Mouse (Mus musculus): ENCODE measurements around the gene Eef2. TPM values are rescaled to one million over a fixed set of nuclear protein-coding genes. Genes with fewer than 3 reads are reported as not detected.

Gene Eef2
- 1,000 to 10,000 TPM; 1,077 to 1,083 TPM for total RNA-seq (2021)

DNA sequence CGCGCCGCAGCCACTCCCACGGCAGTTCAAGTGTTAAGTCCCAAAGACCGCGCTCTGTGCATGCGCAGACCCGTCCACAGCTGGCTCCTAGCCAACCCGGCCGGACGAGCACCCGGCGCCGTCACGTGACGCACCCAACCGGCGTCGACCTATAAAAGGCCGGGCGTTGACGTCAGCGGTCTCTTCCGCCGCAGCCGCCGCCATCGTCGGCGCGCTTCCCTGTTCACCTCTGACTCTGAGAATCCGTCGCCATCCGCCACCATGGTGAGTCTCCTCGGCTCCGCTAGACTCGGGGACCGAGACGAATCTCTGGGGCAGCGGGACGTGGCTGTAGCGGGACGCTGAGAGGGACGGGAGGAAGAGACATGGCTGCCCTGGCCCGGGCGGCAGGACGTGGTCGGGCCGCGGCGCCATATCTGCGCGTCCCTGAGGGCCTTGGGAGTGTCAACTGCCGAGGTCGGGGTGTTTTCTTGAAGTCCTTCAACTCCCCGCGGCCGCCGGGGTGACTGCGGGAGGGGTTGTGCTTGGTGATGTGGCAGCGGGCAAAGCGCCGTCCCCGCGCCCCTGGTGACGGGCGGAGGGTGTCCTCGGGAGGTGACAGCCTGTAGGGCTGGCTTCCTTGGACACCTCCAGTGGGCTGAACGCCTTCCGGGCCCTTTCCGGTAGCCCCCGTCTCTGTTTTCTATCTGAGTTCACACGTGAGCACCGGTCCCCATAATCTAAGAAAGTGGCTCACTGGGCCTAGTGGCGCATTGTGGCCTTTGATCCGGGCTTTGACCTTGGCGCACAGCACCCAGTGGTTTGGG is at the start of gene Eef2:
Gene Eef2 (plus strand): TSS at position 166 of the 806 bp plus-strand sequence.
- intact Hi-C loops (cut with DNase I), result no loop called here
- peak; percentile 98 to 100 for DNase-seq (ENCODE audit: extremely low spot score in 1 of 2, low spot score in 2 of 2)

DNA sequence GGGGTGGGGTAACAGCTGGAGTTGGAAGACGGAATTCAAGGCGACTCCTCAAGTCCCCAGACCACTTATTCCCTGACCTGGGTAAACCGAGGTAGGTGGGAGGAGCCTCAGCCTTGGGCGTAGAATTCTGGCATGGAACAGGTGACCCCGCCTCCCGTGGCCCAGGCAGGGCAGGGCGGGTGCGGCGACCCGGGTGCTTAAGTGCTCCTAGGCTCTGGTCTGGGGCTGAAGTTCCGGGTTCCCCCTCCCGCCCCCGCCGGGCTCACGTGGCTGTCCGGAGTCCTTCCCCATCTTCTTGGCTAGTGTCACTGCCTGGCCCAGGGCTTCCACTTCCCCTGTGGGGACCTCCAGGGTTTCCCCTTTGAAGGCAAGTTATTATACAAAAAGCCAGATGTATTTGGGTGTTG is 42.2 kb upstream of the Eef2 start:
- intact Hi-C loops (cut with DNase I), result no loop called here
- DNase-seq (ENCODE audit: extremely low spot score in 1 of 2, low spot score in 2 of 2), result peak in 1 of 2 experiments; percentile 81

DNA sequence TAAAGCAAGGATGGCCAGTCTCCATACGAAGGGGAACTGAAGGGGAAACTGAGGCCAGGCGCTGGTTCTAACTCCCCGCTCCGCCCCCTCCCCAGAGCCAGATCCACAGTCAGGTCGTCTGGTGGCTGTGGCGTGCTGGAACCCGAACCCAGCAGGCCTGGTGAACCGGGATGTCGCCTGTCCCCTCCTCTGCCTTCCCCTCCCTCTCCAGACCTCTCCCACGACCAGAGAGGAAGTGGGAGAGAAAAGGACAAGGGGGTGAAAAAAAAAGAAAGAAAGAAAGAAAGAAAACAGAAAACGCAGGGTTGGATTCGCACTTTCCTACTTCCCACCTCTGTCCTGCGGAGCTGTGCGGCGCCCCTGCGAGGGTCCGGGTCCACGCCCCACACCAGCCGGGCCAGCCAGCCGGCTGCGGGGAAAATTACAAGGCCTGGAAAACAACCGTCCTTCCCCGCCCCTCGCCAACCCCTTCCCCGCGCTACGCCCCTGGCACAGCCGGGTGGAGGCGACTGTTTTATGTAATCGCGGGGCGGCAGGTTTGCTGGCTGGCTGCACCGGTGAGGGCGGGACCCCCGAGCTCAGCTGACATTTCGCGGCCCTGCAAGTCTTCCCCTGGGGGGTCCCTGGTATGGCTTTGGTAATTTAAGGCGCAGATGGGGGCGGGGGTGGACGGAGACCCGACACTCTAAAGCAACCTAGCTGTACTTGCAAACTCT is 41.3 kb upstream of the Eef2 start, which contains the start of gene Zbtb7a:
Gene Zbtb7a (plus strand): TSS at position 255 of the 716 bp plus-strand sequence.
- peak in 1 of 2 experiments; percentile 72 for DNase-seq (ENCODE audit: extremely low spot score in 1 of 2, low spot score in 2 of 2)
- intact Hi-C loops (cut with DNase I), result no loop called here

DNA sequence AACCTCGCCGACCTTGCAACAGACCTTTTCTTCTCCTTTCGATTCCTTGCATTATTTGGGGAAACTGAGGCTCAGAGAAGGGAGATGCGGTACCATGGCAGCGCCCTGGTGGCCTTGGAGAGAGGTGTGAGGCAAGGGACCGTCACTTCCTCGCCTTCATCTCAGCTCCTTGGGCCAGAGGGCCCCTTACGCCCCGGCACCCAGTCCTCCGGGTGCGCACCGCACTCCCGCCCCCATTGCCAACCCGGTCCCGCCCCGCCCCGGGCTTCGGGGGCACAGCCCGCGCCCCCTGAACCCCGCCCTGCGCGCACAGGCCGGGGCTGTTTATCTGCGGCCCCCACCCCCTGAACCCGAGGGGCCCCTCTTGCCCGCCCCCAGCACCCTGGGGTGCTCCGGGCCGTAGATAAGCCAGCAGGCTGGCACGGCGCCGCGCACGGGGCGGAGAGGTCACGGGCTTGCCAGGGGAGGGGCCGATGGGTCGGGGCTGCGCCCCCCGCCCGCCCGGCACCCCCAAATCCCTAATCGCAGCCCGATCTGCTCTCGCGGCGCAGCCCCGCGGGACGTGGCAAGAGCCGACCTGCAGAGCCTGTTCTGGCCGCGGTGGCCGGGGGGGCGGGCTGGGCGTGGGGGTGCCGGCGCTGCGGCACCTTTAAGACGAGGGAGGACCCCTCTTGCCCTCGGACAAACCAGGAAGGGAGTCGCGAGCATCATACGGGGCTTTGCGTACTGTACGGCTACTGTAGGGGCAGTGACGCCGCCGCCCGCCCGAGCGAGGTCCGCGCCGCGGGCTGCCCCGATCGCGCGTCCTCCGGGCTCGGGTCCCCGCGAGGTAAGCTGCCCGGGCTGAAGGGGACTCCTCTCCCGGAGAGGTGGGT is 40.4 kb upstream of the Eef2 start:
- intact Hi-C loops (cut with DNase I), result no loop called here
- peak; percentile 69 to 89 for DNase-seq (ENCODE audit: extremely low spot score in 1 of 2, low spot score in 2 of 2)

DNA sequence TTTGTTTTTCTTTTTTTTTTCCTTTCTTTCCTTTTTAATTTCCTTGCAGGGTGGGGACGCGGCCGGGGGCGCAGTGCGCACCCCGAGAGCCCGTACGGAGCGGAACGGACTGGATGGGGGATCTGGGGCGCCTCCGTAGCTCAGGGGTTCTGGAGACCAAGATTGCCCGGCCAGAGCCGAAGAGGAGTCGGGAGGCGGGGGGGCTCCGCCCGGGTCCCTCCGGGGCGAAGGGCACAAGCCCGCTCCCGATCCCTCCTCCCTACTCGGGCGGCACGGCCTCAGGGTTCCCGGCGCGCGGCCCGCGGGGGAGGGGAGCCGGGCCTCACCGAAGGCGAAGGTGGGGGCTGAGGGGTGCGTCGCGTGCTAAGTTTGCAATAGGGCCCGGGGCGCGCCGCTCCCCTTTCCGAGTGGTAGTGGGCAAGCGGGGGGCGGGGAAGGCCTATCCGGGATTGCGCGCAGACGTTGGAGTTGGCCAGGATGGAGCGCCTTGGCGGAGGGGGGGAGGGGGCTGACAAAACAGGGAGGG is 39.7 kb upstream of the Eef2 start:
- no peak for DNase-seq (ENCODE audit: extremely low spot score in 1 of 2, low spot score in 2 of 2)
- intact Hi-C loops (cut with DNase I), result no loop called here

DNA sequence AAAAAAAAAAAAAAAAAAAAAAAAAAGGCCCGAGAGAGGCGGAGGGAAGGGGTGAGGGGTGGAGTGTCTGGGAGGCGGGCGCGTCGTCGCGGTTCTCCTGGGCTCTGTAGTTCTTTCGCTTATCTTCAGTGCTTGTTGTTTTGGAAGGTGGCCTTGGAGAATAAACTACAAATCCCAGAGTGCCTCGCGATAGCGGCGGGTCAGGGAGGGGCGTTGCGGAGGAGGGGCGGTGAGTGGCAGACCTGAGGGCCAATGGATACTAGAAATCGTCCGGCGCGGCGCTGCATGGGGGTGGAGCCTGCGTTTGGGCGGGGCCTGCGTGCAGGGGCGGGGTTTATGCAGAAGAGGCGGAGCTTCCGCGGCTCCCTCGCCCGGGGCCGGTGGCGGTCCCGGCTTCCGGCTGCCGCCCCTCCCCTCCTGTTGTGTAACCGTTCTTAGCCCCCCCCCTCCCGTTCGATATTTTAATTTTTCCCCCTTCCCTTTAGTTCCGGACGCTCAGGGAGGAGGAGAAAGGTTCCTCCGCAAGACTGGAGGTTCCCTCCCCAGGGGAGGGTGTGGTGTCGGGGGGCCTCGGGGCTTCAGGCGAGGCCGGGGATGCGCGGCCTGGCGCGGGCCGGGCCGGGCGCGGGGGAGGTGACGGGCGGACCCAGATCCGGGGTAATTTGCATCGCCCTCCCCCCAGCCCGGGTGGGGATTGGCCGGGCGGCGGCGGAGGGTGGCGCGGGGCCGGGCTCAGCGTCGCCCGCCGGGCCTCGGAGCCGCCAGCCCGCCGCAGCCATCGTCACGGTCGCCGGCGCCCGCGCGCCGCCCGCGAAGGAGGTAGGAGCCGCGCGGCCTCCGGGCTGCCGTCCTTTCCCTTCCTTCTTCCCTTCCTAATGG is 38.9 kb upstream of the Eef2 start:
- intact Hi-C loops (cut with DNase I), result no loop called here
- peak; percentile 98 to 99 for DNase-seq (ENCODE audit: extremely low spot score in 1 of 2, low spot score in 2 of 2)

DNA sequence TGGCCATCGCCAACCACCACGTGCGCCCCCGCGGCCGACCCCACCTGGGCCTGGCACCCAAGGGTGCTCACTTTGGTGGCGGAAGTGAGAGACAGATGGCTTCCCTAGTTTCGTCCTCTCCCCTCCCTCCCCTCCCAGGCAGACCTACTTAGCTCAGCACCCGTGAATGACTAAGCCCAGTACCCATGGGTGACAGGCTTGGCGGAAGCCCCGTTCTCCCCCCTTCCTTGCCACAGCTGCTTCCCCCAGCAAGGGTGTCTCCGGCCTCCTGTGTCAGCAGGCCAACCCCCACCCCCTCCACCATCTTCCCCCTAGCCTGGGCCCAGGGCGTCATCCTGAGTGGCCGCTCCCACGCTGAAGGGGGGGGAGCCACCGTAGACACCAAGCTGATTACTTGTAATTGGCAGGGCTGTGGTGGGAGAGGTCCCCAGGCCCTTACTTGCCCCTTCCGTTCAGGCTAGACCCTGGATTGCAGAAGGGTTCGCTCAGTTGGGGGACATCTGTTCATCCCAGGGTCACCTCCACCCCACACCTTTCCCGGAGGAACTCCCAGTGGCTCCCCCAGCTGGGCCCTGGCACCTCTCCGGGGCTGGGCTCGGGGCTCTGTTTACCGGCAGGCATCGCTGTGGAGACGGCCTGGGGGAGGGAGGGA is 38.2 kb upstream of the Eef2 start:
- intact Hi-C loops (cut with DNase I), result no loop called here
- DNase-seq (ENCODE audit: extremely low spot score in 1 of 2, low spot score in 2 of 2), result peak in 1 of 2 experiments; percentile 73

DNA sequence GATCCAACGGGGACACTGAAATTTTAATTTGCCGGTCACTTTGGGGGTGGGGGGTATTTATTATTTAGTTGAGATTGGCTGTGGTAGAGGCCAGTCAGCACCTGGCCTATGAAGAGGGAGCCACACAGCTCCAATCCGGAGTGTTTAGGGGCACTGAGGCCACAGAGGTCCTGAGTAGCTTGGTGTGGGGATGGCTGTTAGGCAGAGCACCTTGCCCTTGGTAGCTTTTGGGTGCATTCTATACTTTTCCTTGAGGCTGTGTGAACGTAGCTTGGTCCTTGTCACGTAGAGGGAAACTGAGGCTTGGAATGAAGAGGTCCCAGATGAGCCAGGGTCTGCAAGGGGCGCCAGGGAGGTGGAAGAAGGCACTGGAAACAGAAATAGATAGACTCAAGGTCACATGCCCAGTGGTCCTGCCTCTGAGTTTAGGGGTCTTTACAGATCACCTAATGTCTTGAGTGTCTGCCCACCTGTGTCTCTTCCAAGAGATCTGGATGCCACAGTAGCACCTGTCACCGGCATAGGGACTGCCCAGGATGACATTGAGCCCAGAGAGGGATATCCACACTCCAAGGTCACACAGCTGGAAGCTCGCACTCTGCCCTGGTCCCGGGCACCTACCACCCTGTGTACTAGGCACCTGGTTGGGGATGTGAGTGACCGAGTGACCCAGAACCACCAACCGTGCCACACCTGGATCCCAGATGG is 37.5 kb upstream of the Eef2 start:
- intact Hi-C loops (cut with DNase I), result no loop called here
- no peak for DNase-seq (ENCODE audit: extremely low spot score in 1 of 2, low spot score in 2 of 2)

DNA sequence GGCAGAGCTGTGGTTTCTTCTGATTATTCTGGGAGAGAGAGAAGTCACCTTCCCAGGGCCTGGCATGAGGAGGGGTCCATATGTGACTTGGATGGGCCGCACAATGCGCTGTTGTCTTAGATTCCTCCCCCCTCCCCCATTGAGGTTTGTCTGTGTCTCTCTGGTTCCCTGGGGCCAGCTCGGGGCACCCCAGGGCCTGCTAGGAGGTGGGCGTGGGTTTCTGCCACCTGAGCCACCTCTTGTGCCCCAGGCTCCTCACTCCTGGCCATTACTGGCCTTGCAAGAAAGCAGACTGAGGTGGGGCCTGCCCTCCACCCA is 36.9 kb upstream of the Eef2 start:
- intact Hi-C loops (cut with DNase I), result no loop called here

DNA sequence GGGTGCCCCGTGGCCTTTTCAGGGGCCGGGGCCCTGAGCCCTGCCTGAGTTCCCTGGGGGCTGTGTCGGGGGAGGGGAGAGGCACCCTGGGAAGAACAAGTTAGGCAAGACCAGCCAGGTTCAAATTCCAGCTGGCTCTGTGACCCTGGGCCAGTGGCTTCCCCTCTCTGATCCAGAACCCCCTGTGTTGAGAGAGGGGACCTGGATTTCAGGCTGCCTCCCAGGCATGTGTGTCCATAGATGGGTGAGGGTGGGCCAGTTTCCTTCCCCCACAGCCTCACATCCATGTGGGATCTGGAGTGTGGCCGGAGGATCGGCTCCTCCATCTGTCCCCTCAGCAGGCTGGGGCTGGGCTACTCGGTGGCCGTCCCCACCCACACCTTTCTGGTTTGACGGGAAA is 36.4 kb upstream of the Eef2 start:
- intact Hi-C loops (cut with DNase I), result no loop called here
- DNase-seq (ENCODE audit: extremely low spot score in 1 of 2, low spot score in 2 of 2), result peak in 1 of 2 experiments; percentile 59

More for the DNA sequence above, 36.9 kb upstream of the Eef2 start:
- DNase-seq (ENCODE audit: extremely low spot score in 1 of 2, low spot score in 2 of 2), result no peak

DNA sequence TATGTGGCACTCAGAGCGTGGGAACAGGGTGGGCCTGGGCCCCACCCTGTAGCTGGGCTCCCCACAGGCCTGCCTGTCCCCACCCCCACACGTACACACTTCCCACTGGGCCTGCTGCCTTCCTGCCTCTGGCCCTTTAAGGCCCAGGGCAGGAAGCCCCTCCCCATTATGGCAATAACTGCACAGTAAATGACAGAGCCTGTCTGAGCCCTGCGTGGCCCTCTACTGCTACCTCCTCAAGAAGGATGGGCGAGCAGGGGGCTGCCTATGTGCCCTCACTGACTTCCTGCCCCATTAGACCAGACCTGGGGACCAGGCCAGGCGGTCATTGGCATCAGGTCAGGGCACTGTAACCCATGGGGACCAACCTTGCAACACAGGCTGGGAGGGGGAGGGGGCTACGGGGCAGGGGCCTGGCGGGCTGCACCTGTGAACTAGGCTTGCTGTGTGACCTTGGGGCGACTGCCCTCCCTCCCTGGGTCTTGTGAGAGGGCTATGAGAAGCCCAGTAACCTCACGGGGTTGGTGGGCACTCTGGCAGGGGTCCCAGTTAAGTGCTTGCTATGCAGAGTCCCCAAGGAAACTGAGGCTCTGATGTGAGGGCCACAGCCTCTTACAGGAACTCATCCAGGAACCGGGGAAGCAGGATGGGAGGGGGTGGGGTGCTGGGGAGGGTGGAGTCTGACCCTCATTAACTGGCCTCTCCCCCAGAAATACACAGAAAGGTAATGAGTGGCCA is 35.5 kb upstream of the Eef2 start:
- intact Hi-C loops (cut with DNase I), result no loop called here
- peak in 1 of 2 experiments; percentile 69 for DNase-seq (ENCODE audit: extremely low spot score in 1 of 2, low spot score in 2 of 2)

DNA sequence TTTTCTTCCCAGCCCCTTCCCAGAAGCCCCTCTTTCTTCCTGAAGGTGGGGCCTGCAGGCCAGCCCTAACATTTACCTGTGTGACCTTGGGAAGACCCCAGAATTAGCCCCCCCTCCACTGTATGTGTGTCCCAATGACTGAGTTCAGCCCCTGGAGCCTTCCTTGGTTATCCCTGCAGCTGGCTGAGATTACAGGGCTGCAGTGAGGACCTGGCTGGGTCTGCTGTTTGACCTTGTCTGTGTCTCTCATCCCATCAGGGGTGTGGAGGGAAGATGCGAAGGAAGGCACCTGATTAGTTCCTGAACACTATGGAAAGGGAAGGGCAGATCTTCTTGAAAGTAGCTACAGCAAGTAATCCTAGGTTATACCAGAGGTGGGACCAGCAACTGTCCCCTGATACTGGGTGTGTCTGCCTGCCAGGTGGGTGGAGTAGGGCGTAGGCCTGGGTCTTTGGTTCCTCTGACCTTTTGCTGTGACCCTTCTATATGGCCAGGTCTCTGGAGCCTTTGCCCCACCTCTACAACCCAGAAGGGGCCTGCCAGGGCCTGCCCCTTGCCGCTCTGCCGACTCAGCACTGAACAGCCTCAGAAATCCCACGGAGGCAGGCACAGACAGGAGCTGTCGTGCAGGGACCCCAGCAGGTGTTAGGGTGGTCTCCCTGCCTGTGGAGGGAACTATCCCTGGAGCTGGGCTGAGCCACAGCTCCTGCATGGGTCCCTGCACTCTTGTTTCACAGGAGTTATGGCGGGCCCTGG is 34.8 kb upstream of the Eef2 start:
- DNase-seq (ENCODE audit: extremely low spot score in 1 of 2, low spot score in 2 of 2), result no peak
- intact Hi-C loops (cut with DNase I), result no loop called here

DNA sequence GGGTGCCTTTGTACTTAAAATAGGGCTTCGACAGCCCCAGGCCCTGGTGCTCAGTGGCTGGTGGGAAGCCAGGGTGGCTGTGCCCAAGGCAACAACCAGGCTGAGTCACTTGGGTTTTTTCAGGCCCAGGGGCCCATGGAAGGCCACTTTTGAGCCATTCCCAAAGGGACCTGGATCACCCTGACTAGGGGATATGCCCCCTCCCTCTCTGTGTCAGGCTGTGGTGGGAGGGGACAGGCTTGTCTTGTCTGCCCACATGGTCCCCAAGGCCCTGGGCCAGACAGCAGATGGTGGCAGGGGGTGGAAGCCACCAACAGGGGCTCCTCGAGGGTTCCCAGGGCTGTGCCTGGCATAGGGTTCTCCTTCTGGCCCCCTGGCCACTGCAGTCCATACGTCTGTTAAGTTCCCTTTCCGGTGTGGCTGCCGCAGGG is 33.9 kb upstream of the Eef2 start:
- intact Hi-C loops (cut with DNase I), result no loop called here
- DNase-seq (ENCODE audit: extremely low spot score in 1 of 2, low spot score in 2 of 2), result peak in 1 of 2 experiments; percentile 51

DNA sequence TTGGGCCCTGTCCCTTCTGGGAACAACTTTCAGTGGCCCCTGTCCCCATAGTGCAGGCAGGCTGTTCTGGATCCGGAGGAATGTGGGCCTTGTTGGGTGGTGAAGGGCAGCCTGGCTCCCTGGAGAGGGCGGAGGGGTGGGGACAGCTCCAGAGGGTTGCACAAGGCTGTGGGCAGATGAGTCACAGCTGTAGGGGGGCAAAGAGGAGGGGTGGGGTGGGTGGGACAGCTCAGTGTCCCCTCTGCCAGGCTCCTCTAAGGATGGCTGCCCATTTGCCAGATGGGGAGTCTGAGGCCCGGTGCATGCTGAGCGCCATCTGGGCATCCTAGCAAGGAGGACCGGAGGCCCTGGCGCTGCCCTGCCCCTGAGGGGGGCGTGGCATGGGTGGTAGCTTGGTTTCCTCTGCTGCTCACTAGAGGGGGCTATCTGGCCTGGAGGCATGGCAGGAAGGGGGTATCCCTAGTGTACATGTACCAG is 33.2 kb upstream of the Eef2 start:
- intact Hi-C loops (cut with DNase I), result no loop called here
- no peak for DNase-seq (ENCODE audit: extremely low spot score in 1 of 2, low spot score in 2 of 2)

DNA sequence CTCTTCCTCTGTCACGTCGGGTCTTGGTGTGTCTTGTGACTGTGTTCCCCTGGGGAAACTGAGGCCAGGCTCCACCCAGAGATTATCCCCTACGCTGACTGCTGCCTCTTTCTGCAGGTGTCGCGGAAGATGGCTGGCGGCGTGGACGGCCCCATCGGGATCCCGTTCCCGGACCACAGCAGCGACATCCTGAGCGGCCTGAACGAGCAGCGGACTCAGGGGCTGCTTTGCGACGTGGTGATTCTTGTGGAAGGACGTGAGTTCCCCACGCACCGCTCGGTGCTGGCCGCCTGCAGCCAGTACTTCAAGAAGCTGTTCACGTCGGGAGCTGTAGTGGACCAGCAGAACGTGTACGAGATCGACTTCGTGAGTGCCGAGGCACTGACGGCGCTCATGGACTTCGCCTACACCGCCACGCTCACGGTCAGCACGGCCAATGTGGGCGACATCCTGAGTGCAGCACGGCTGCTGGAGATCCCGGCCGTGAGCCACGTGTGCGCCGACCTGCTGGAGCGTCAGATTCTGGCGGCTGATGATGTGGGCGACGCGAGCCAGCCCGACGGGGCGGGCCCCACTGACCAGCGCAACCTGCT is 32.5 kb upstream of the Eef2 start:
- no peak for DNase-seq (ENCODE audit: extremely low spot score in 1 of 2, low spot score in 2 of 2)
- intact Hi-C loops (cut with DNase I), result no loop called here

All from left cerebral cortex, postnatal 10 days (tissue).